Mouse (Mus musculus): Measurements from ENCODE around the gene Sae1.
A peak's percentile ranks its signal among the peaks of the same experiment; 100 is the strongest.

Gene Sae1

GRCm38 (mm10) chr7:16405516-16406351 is 18.1 kb upstream of the Sae1 start:
- Histone ChIP-seq H3K9me3 (ENCODE audit: low read length) (no peaks in the 10 kb centered on the region), H3K27me3 (ENCODE audit: insufficient read depth, low read length) (no peaks in the 10 kb centered on the region), H3K4me3 (replicated peaks; ENCODE audit: low read length) (peak overlapping the region; percentile 63), H3K36me3 (ENCODE audit: insufficient read depth, low read length) (peaks cover 65% of the 10 kb centered on the region), H3K4me1 (replicated peaks; ENCODE audit: low read depth, low read length) (peaks cover 63% of the 10 kb centered on the region)
- TF ChIP-seq CTCF (conservative IDR thresholded peaks at IDR 0.05; ENCODE audit: low read length), result no peak
- TF ChIP-seq NANOG (IDR thresholded peaks at IDR 0.05; ENCODE audit: borderline replicate concordance, low read length), result no peak
- TF ChIP-seq POU5F1 (IDR thresholded peaks at IDR 0.05; ENCODE audit: borderline replicate concordance, low read length), result no peak

GRCm38 (mm10) chr7:16405073-16405455 is 17.5 kb upstream of the Sae1 start:
- Histone ChIP-seq H3K4me1 (replicated peaks; ENCODE audit: low read depth, low read length) (peaks cover 59% of the 10 kb centered on the region), H3K4me3 (replicated peaks; ENCODE audit: low read length) (peak overlapping the region; percentile 15; the same call in 1 of the 2 replicates), H3K9me3 (ENCODE audit: low read length) (no peaks in the 10 kb centered on the region), H3K27me3 (ENCODE audit: insufficient read depth, low read length) (no peaks in the 10 kb centered on the region), H3K36me3 (ENCODE audit: insufficient read depth, low read length) (peaks cover 59% of the 10 kb centered on the region)
- TF ChIP-seq CTCF (conservative IDR thresholded peaks at IDR 0.05; ENCODE audit: low read length) (no peak), POU5F1 (IDR thresholded peaks at IDR 0.05; ENCODE audit: borderline replicate concordance, low read length) (no peak), NANOG (IDR thresholded peaks at IDR 0.05; ENCODE audit: borderline replicate concordance, low read length) (no peak)

GRCm38 (mm10) chr7:16404315-16405072 is 16.9 kb upstream of the Sae1 start:
- no peak for TF ChIP-seq NANOG (IDR thresholded peaks at IDR 0.05; ENCODE audit: borderline replicate concordance, low read length)
- no peak for TF ChIP-seq CTCF (conservative IDR thresholded peaks at IDR 0.05; ENCODE audit: low read length)
- no peak for TF ChIP-seq POU5F1 (IDR thresholded peaks at IDR 0.05; ENCODE audit: borderline replicate concordance, low read length)
- Histone ChIP-seq H3K36me3 (ENCODE audit: insufficient read depth, low read length) (peaks cover 56% of the 10 kb centered on the region), H3K4me1 (replicated peaks; ENCODE audit: low read depth, low read length) (peaks cover 56% of the 10 kb centered on the region), H3K4me3 (replicated peaks; ENCODE audit: low read length) (peak overlapping the region; percentile 24), H3K9me3 (ENCODE audit: low read length) (no peaks in the 10 kb centered on the region), H3K27me3 (ENCODE audit: insufficient read depth, low read length) (no peaks in the 10 kb centered on the region)

GRCm38 (mm10) chr7:16402968-16403948 is 15.7 kb upstream of the Sae1 start:
- Histone ChIP-seq H3K9me3 (ENCODE audit: low read length) (no peaks in the 10 kb centered on the region), H3K4me1 (replicated peaks; ENCODE audit: low read depth, low read length) (peaks cover 59% of the 10 kb centered on the region), H3K4me3 (replicated peaks; ENCODE audit: low read length) (peak overlapping the region; percentile 94), H3K36me3 (ENCODE audit: insufficient read depth, low read length) (peaks cover 49% of the 10 kb centered on the region), H3K27me3 (ENCODE audit: insufficient read depth, low read length) (no peaks in the 10 kb centered on the region)
- TF ChIP-seq NANOG (IDR thresholded peaks at IDR 0.05; ENCODE audit: borderline replicate concordance, low read length), result no peak
- no peak for TF ChIP-seq POU5F1 (IDR thresholded peaks at IDR 0.05; ENCODE audit: borderline replicate concordance, low read length)
- TF ChIP-seq CTCF (conservative IDR thresholded peaks at IDR 0.05; ENCODE audit: low read length), result no peak

GRCm38 (mm10) chr7:16402449-16402848 is 14.8 kb upstream of the Sae1 start:
- no peaks in the 10 kb centered on the region for H3K9me3 ChIP-seq (ENCODE audit: low read length)
- peaks cover 41% of the 10 kb centered on the region for H3K36me3 ChIP-seq (ENCODE audit: insufficient read depth, low read length)
- H3K4me1 ChIP-seq (replicated peaks; ENCODE audit: low read depth, low read length), result peaks cover 63% of the 10 kb centered on the region
- H3K27me3 ChIP-seq (ENCODE audit: insufficient read depth, low read length), result no peaks in the 10 kb centered on the region
- H3K4me3 ChIP-seq (replicated peaks; ENCODE audit: low read length), result peak overlapping the region; percentile 94
- TF ChIP-seq POU5F1 (IDR thresholded peaks at IDR 0.05; ENCODE audit: borderline replicate concordance, low read length) (no peak), NANOG (IDR thresholded peaks at IDR 0.05; ENCODE audit: borderline replicate concordance, low read length) (no peak), CTCF (conservative IDR thresholded peaks at IDR 0.05; ENCODE audit: low read length) (no peak)

- Histone ChIP-seq H3K4me3 (replicated peaks; ENCODE audit: low read length) (peak overlapping the region; percentile 94), H3K4me1 (replicated peaks; ENCODE audit: low read depth, low read length) (peaks cover 60% of the 10 kb centered on the region), H3K36me3 (ENCODE audit: insufficient read depth, low read length) (peaks cover 37% of the 10 kb centered on the region), H3K9me3 (ENCODE audit: low read length) (no peaks in the 10 kb centered on the region), H3K27me3 (ENCODE audit: insufficient read depth, low read length) (no peaks in the 10 kb centered on the region)
- no peak for TF ChIP-seq NANOG (IDR thresholded peaks at IDR 0.05; ENCODE audit: borderline replicate concordance, low read length)
- no peak for TF ChIP-seq CTCF (conservative IDR thresholded peaks at IDR 0.05; ENCODE audit: low read length)
- TF ChIP-seq POU5F1 (IDR thresholded peaks at IDR 0.05; ENCODE audit: borderline replicate concordance, low read length), result no peak
Measured at GRCm38 (mm10) chr7:16401991-16402431, 14.4 kb upstream of the Sae1 start.

- peak within 1 kb of the TSS; percentile 94 for H3K4me3 ChIP-seq (replicated peaks; ENCODE audit: low read length)
- no peaks in the 10 kb centered on the region for H3K9me3 ChIP-seq (ENCODE audit: low read length)
- peaks cover 29% of the 10 kb centered on the region for H3K36me3 ChIP-seq (ENCODE audit: insufficient read depth, low read length)
- H3K27me3 ChIP-seq (ENCODE audit: insufficient read depth, low read length), result no peaks in the 10 kb centered on the region
- TF ChIP-seq POU5F1 (IDR thresholded peaks at IDR 0.05; ENCODE audit: borderline replicate concordance, low read length) (no peak), CTCF (conservative IDR thresholded peaks at IDR 0.05; ENCODE audit: low read length) (no peak), NANOG (IDR thresholded peaks at IDR 0.05; ENCODE audit: borderline replicate concordance, low read length) (no peak)
- peaks cover 51% of the 10 kb centered on the region for H3K4me1 ChIP-seq (replicated peaks; ENCODE audit: low read depth, low read length)
Measured at GRCm38 (mm10) chr7:16400689-16401611, 13.3 kb upstream of the Sae1 start, which contains the start of gene Zc3h4. Gene Zc3h4, plus strand, starts transcription at chr7:16400910.

Measured in E14TG2a.4 (cell line).